Mouse (Mus musculus) yolk sac, embryonic 10.5 days (tissue): ENCODE measurements at regions not wholly inside any gene's neighbourhood (a gene's known extent, or its start where the extent isn't known, plus 50 kb on each side); places are given as distances from the start of the nearest gene placed in this dataset.
A peak's percentile ranks its signal among the peaks of the same experiment; 100 is the strongest.
"Not testable (repeated sequence)": the region's sequence is repeated elsewhere in the genome, so short reads cannot be mapped to it uniquely, and the experiment has no call there.

Source experiments
- DNase-seq: peaks from one replicate; pipeline ENCODE4 v3.0.0-alpha.2; 2017; ENCODE audit warnings: low spot score

- peak; percentile 8 for DNase-seq
These were observed 106.5 kb downstream of the Zfp600 start for GRCm38 (mm10) chr4:146263038-146263685.

DNA sequence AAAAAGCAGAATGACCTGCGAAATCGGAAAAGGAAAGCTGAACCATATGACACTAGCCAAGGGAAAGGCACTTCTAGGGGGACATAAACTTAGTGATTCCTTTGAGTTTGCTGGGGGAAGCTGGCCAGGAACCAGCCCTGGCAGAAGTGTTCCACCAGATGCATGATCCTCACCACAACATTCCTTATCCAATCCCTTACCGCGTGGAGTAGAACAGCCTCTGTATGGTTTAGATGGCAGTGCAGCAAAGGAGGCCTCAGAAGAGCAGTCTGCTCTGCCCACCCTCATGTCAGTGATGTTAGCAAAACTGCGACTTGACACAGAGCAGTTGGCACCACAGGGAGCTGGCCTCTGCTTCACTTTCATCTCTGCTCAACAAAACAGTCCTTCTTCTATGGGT is 107.2 kb downstream of the Zfp600 start:
- not testable (repeated sequence) for DNase-seq

DNA sequence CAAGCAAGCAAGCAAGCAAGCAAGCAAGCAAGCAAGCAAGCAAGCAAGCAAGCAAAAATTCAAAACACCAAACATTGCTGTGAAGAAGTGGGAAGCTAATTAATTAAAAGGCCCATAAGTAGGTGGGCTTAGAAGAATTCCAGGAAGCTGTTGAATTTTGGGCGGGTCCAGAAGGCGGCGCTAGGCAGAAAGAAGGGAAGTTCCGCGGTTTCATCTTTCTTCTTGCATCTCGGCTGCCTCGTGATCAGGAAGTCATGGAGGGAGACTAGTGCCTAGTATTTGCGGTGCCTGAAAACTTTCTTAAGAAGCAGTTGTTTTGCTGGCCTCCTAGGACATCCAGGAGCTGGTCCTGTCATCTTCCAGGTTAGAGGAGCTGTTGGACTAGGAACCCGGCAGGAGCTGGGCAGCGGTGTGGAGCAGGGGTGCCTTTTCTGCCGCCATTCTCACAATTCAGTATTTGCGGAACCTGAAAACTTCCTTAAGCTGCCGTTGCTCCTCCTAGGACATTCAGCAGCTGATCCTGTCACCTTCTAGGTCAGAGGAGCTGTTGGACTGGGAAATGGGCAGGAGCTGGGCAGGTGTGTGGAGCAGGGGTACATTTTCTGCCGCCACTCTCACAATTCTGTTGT is 113.6 kb downstream of the Zfp600 start:
- DNase-seq, result not testable (repeated sequence)
